Mouse (Mus musculus) heart, adult 11 months (tissue): ENCODE measurements around the gene Pnpla2.
"Not testable (repeated sequence)": the region's sequence is repeated elsewhere in the genome, so short reads cannot be mapped to it uniquely, and the experiment has no call there.

Source experiments
- DNase-seq: peaks from one replicate; pipeline ENCODE4 v3.0.0; 2022

Pnpla2 gene

GRCm38 (mm10) chr7:141454967-141455551, at the start of gene Pnpla2:
Gene Pnpla2, plus strand, starts transcription at chr7:141455198.
- DNase-seq, result peak; percentile 100

GRCm38 (mm10) chr7:141405466-141405865, 49.5 kb upstream of the Pnpla2 start:
- DNase-seq, result no peak

DNA sequence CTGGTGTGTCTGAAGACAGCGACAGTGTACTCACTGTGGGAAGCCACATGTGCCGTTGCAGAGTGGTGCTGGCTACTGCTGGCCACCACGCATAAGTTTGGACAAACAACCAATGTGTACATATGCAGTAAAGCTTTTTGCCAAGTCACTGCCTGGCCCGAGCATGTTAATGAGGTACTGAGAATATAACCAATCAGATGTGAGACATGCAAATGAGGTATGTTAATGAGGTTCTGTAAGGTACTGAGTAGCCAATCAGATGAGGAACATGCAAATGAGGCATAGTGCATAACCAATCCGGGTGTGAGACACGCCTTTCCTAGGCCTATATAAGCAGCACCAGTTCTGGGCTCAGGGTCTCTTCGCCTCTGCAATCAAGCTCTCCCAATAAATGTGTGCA, 47.3 kb upstream of the Pnpla2 start:
- not testable (repeated sequence) for DNase-seq

DNA sequence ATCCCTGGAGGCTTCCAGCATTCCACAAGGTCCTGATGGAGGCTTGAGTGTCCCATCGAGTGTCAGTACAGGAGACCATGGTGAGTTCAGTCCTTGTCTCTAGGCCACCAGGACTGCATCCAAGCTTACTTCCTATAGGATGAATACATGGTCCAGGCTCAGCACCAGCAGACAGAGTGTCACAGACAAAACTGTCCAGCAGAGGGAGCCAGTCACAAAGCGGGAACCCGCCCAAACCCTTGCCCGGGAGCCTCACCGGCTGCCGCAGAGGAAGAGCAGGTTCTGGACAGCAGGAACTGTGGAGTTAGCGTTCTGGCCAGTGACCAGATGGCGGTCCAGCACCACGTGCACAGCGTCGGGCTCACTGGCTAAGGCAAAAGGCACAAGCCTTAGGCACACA, 46.2 kb upstream of the Pnpla2 start:
- peak; percentile 97 for DNase-seq

DNA sequence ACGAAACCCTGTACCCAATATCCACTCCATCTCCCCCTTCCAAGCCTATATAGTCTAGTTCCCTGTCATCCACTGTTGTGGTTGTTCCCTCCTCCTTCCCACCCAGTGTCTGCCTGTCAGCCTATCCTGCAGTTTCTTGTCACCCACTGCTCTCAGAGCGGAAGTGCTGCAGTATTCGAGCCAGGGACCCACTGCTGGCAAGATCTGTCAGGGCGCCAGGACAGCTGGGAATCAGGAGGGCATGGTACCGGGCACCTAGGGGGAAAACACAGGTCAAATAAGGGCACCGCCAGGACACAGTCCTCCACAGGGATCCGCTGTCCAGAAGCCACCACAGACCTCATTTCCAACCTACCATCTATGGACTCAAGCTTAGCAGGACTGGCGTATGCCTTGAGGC, 44.4 kb upstream of the Pnpla2 start:
- DNase-seq, result peak; percentile 89

- peak; percentile 92 for DNase-seq
These were observed 43.3 kb upstream of the Pnpla2 start for GRCm38 (mm10) chr7:141411667-141412066.

DNA sequence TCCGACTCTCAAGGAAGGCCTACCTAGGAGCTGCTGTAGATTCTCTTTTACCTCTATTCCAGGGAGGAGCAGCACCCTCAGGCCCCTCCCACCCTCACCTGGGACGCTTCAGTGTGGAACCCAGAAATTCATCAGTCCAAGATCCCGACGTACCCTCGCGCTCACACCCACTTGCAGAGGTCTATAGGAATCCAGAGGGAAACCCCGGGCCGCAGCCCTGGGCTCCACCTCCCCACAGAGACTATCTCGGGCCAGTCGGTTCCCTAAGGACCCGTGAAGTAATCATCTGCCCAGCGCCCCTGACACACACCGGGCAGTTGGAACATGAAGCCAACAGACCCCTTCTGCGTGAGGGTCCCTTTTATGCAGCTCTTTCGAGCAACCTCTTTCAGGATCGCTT, 41.7 kb upstream of the Pnpla2 start:
- DNase-seq, result peak; percentile 95

- peak; percentile 100 for DNase-seq
These were observed 41.0 kb upstream of the Pnpla2 start, which contains the start of gene Gatd1 for GRCm38 (mm10) chr7:141413809-141414584. Gene Gatd1, minus strand, starts transcription at chr7:141414136.

DNA sequence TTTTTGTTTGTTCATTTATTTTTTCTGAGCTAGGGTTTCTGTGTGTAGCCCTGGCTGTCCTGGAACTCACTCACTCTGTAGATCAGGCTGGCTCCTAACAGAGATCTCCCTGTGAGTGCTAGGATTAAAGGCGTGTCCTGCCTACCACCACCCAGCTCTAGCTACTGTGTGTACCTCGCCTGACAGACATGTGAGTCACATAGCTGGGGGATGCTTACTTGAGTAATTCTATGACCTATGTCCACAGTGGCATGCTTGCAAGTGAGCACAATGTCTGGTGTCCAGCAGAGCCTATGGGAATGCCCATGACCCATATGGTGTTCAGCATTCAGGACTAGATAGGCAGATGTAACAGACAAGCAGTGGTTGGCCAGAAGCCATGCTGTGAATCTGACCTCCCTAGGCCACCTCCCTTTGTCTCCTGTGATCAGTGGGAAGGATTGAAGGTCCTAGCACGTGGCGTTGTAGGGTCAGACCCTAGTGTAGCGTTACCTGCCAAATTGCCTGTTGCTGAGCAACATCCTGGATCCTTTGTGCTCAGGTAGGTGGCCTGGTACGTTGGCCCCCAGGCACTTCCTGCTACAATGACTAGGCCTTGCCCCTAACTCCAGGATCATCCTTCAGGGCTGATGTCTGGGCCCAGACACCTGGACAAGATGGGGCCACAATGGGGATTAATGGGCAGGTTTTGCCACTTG, 38.7 kb upstream of the Pnpla2 start:
- peak; percentile 87 for DNase-seq

- DNase-seq, result peak; percentile 84
These were observed 37.0 kb upstream of the Pnpla2 start for GRCm38 (mm10) chr7:141417731-141418681.

GRCm38 (mm10) chr7:141418970-141419369, 36.0 kb upstream of the Pnpla2 start:
- peak; percentile 91 for DNase-seq

GRCm38 (mm10) chr7:141420030-141420702, 34.8 kb upstream of the Pnpla2 start:
- no peak for DNase-seq

GRCm38 (mm10) chr7:141423811-141424210, 31.2 kb upstream of the Pnpla2 start:
- no peak for DNase-seq

DNA sequence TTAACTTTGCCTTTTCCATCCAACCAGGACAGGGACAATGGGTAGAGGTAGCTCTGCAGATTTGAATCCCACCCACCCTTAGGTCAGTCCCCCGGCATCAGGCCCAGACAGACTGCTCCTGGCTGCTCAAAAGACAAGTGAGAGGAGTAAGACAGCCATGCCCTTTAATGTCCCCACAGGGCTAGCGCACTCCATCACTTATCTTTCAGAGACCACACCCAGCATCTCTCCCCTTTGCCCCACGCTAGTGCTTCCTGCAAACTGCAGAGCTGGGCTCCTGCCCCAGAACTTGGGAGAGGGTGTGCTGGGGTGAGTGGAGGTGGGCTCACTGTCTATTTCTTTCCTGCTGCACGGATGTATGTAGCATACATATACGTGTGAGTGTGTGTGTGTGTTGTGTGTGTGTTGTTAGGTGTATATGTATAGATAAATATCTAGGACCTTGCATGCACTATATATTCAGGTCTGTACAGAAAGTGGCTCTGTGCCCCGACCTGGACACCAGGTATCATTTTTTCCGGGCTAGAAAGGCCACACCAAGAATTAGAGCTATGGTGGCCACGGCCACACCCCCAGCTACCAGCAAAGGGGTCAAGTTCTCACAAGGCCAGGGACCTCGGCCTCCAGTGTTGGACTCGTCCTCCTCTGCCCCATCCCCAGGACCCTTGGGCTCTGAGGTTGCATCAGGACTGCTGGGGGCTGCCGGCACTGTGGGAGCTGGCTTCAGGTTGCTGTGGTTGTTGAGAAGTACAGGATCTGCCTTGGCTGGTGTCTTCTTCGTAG, 27.9 kb upstream of the Pnpla2 start:
- peak; percentile 83 for DNase-seq

- DNase-seq, result no peak
These were observed 26.3 kb upstream of the Pnpla2 start for GRCm38 (mm10) chr7:141428701-141429100.

- DNase-seq, result peak; percentile 96
These were observed 25.7 kb upstream of the Pnpla2 start, which contains the start of gene Cend1 for GRCm38 (mm10) chr7:141429310-141429709. Gene Cend1, minus strand, starts transcription at chr7:141429491.

- peak; percentile 92 for DNase-seq
These were observed 25.0 kb upstream of the Pnpla2 start for GRCm38 (mm10) chr7:141429840-141430584.

DNA sequence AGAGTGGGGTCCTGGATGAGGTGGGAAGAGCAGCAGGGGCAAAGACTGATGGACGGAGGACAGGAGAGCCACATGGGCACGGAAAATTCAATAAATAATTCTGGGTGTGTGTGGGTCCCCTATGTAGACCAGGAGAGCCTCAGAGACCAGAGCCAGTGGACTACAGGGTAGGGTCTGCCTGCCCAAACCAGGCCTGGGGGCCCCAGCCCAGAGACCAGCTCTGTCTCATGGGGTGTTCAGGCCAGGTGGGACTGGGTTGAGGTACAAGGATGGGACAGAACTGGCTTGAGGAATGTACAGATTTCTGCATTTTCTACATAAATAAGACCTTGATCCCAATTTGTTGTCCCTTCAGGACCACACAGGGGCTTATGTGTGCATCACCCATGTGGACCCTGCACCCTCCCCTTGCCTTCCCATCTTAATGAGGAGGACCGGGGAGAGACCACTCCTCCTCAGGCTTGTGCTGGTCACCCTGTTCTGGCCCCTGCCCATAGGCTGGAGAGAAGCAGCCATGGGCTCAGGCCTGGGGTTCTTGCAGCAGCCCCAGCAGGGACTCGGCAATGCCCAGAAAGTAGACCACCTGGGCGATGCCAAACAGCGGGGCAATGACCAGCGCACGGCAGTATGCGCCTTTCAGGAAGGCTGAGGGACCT, 24.3 kb upstream of the Pnpla2 start:
- DNase-seq, result peak; percentile 91

- DNase-seq, result peak; percentile 91
These were observed 23.4 kb upstream of the Pnpla2 start for GRCm38 (mm10) chr7:141431434-141432185.
